Mouse (Mus musculus): ENCODE data around the gene Ccdc149.

GRCm38 (mm10) chr5:52461434-52462124 is 9.7 kb downstream of the Ccdc149 start:
- TF ChIP-seq POLR2AphosphoS2 (IDR thresholded peaks at IDR 0.05; ENCODE audit: low read length) = no peak
- no peak for TF ChIP-seq MAX (IDR thresholded peaks at IDR 0.05; ENCODE audit: low read length)

Measured in MEL (cell line).